Mouse (Mus musculus): ENCODE results near the gene Gnas.

- TF ChIP-seq CTCF (conservative IDR thresholded peaks at IDR 0.05; ENCODE audit: insufficient read depth, insufficient read length, low read depth, low read length) (no peak), POLR2A (IDR thresholded peaks at IDR 0.05; ENCODE audit: low read depth, low read length) (no peak)
Observed at GRCm38 (mm10) chr2:174284807-174285457, 812 bp downstream of the Gnas start.

Data from kidney, adult 2 months (tissue).